Mouse (Mus musculus): ENCODE data around the gene Plppr3. TPM values are rescaled to one million over a fixed set of nuclear protein-coding genes. Genes with fewer than 3 reads are reported as not detected.
A peak's percentile ranks its signal among the peaks of the same experiment; 100 is the strongest.

Gene Plppr3
- polyA plus RNA-seq, 1 experiment, result 5.4 TPM

DNA sequence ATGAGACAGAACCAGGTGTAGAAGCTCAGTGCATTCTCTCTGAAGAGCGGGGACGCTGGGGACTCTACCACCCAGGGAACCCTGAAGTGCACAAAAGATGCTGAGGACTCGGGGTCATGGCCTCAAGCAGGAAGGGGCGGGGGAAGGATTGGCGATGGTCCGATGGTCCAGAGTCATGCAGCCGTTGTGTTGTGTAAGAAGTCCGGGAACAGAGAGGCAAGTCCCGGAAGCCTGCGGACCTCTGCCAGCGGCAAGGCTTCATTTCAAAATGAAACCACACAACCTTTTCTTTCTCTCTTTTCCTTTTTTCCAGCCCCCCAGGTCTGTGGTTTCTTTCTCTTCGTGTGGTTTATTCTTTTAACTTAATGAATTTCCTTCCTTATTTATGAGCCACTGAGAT, 3.3 kb upstream of the Plppr3 start:
- no peak overlapping the region for H3K4me3 ChIP-seq
- H3ac ChIP-seq (ENCODE audit: control insufficient read depth, insufficient read length), result no peak overlapping the region
- no peaks in the 10 kb centered on the region for H3K27me3 ChIP-seq (ENCODE audit: control insufficient read depth, insufficient read depth, insufficient read length)
- H3K79me2 ChIP-seq (ENCODE audit: control insufficient read depth, insufficient read depth), result no peaks in the 10 kb centered on the region
- no peaks in the 10 kb centered on the region for H3K36me3 ChIP-seq (ENCODE audit: control insufficient read depth, insufficient read depth)
- TF ChIP-seq TCF3 (IDR thresholded peaks at IDR 0.05; ENCODE audit: insufficient read length, low read depth), result no peak
- TF ChIP-seq REST (IDR thresholded peaks at IDR 0.05; ENCODE audit: insufficient read depth, insufficient read length), result no peak
- TF ChIP-seq POLR2A (IDR thresholded peaks at IDR 0.05; ENCODE audit: insufficient read length, low read depth), result no peak
- no peak for TF ChIP-seq USF1 (IDR thresholded peaks at IDR 0.05; ENCODE audit: low read depth)
- no peak for TF ChIP-seq CEBPB (IDR thresholded peaks at IDR 0.05; ENCODE audit: insufficient read depth, poor library complexity, severe bottlenecking)
- TF ChIP-seq MYOG (IDR thresholded peaks at IDR 0.05; ENCODE audit: control insufficient read depth in 1 of 3, insufficient read depth in 1 of 3, insufficient read length in 2 of 3, low read depth in 2 of 3), result no peak
- TF ChIP-seq TCF12 (IDR thresholded peaks at IDR 0.05; ENCODE audit: insufficient read depth, poor library complexity, severe bottlenecking), result no peak
- TF ChIP-seq E2F4 (IDR thresholded peaks at IDR 0.05; ENCODE audit: insufficient read depth), result no peak
- TF ChIP-seq SRF (IDR thresholded peaks at IDR 0.05; ENCODE audit: control insufficient read depth, insufficient read length, low read depth), result no peak
- TF ChIP-seq MYOD1 (IDR thresholded peaks at IDR 0.05; ENCODE audit: control insufficient read depth in 1 of 3, insufficient read length in 2 of 3, low read depth in 2 of 3), result no peak
- TF ChIP-seq MAX (IDR thresholded peaks at IDR 0.05; ENCODE audit: low read depth), result no peak
- no peak for TF ChIP-seq POLR2AphosphoS2 (IDR thresholded peaks at IDR 0.05; ENCODE audit: insufficient read length, low read depth)
- no peak overlapping the region for H3K4me2 ChIP-seq (ENCODE audit: low read depth)

DNA sequence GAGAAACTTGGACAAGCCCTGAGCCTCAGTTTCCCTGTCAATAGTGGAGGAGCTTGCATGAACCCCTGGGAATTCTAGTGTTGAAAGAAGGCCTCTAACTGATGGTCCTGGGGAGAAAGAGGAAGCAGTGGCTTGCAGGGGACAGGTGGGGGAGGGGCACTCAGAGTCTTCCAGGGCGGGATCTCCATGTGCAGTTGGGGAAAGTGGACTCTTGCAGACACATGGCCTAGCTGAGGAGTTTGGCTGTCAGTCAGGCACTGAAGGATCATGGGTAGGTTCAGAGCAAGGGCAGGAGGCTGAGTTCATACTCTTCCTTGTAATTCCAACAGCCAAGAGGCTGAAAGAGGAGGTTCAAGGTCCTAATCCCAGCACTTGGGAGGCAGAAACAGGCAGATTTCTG, 2.7 kb upstream of the Plppr3 start:
- no peaks in the 10 kb centered on the region for H3K36me3 ChIP-seq (ENCODE audit: control insufficient read depth, insufficient read depth)
- no peak overlapping the region for H3K4me2 ChIP-seq (ENCODE audit: low read depth)
- H3ac ChIP-seq (ENCODE audit: control insufficient read depth, insufficient read length), result no peak overlapping the region
- no peak overlapping the region for H3K4me3 ChIP-seq
- H3K27me3 ChIP-seq (ENCODE audit: control insufficient read depth, insufficient read depth, insufficient read length), result no peaks in the 10 kb centered on the region
- H3K79me2 ChIP-seq (ENCODE audit: control insufficient read depth, insufficient read depth), result no peaks in the 10 kb centered on the region
- TF ChIP-seq TCF3 (IDR thresholded peaks at IDR 0.05; ENCODE audit: insufficient read length, low read depth) (no peak), CEBPB (IDR thresholded peaks at IDR 0.05; ENCODE audit: insufficient read depth, poor library complexity, severe bottlenecking) (no peak), MAX (IDR thresholded peaks at IDR 0.05; ENCODE audit: low read depth) (no peak), E2F4 (IDR thresholded peaks at IDR 0.05; ENCODE audit: insufficient read depth) (no peak), SRF (IDR thresholded peaks at IDR 0.05; ENCODE audit: control insufficient read depth, insufficient read length, low read depth) (no peak), USF1 (IDR thresholded peaks at IDR 0.05; ENCODE audit: low read depth) (no peak), POLR2AphosphoS2 (IDR thresholded peaks at IDR 0.05; ENCODE audit: insufficient read length, low read depth) (no peak), MYOG (IDR thresholded peaks at IDR 0.05; ENCODE audit: control insufficient read depth in 1 of 3, insufficient read depth in 1 of 3, insufficient read length in 2 of 3, low read depth in 2 of 3) (no peak), MYOD1 (IDR thresholded peaks at IDR 0.05; ENCODE audit: control insufficient read depth in 1 of 3, insufficient read length in 2 of 3, low read depth in 2 of 3) (no peak), POLR2A (IDR thresholded peaks at IDR 0.05; ENCODE audit: insufficient read length, low read depth) (no peak), TCF12 (IDR thresholded peaks at IDR 0.05; ENCODE audit: insufficient read depth, poor library complexity, severe bottlenecking) (no peak), REST (IDR thresholded peaks at IDR 0.05; ENCODE audit: insufficient read depth, insufficient read length) (no peak)

DNA sequence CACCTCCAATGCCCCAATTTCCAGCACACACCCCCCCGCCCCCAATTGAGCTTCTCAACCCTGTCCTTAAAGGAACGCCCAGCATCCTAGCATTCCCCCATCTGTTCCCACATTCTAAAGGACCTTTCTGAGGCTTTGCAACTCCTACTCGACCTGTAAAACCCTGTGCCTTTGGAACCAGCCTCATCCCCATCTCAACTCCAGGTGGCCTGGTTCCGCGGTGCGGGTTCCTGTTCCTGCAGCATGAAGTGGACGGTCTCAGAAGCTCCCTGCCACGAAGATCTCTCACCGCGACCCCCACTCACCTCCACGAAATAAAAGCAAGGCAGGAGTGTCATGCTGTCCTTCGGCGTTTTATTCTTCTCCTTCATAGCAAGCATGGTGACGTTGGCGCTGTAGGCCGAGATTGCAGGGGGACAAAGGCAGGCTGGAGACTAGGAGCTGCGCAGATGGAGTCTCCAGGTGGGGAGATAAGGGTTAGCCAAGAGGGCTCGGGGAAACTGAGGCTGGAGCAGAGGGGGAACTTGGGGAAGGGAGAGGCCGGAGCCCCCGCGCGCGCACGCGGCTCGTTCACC, 632 bp downstream of the Plppr3 start:
- no peaks in the 10 kb centered on the region for H3K79me2 ChIP-seq (ENCODE audit: control insufficient read depth, insufficient read depth)
- peak overlapping the region; percentile 12 for H3K4me3 ChIP-seq
- TF ChIP-seq SRF (IDR thresholded peaks at IDR 0.05; ENCODE audit: control insufficient read depth, insufficient read length, low read depth) (no peak), POLR2A (IDR thresholded peaks at IDR 0.05; ENCODE audit: insufficient read length, low read depth) (no peak), CEBPB (IDR thresholded peaks at IDR 0.05; ENCODE audit: insufficient read depth, poor library complexity, severe bottlenecking) (no peak), TCF3 (IDR thresholded peaks at IDR 0.05; ENCODE audit: insufficient read length, low read depth) (no peak), REST (IDR thresholded peaks at IDR 0.05; ENCODE audit: insufficient read depth, insufficient read length) (no peak), MYOG (IDR thresholded peaks at IDR 0.05; ENCODE audit: control insufficient read depth in 1 of 3, insufficient read depth in 1 of 3, insufficient read length in 2 of 3, low read depth in 2 of 3) (no peak), USF1 (IDR thresholded peaks at IDR 0.05; ENCODE audit: low read depth) (no peak), MYOD1 (IDR thresholded peaks at IDR 0.05; ENCODE audit: control insufficient read depth in 1 of 3, insufficient read length in 2 of 3, low read depth in 2 of 3) (no peak), TCF12 (IDR thresholded peaks at IDR 0.05; ENCODE audit: insufficient read depth, poor library complexity, severe bottlenecking) (no peak), E2F4 (IDR thresholded peaks at IDR 0.05; ENCODE audit: insufficient read depth) (no peak), POLR2AphosphoS2 (IDR thresholded peaks at IDR 0.05; ENCODE audit: insufficient read length, low read depth) (no peak), MAX (IDR thresholded peaks at IDR 0.05; ENCODE audit: low read depth) (no peak)
- H3K27me3 ChIP-seq (ENCODE audit: control insufficient read depth, insufficient read depth, insufficient read length), result no peaks in the 10 kb centered on the region
- H3K36me3 ChIP-seq (ENCODE audit: control insufficient read depth, insufficient read depth), result no peaks in the 10 kb centered on the region
- peak overlapping the region; percentile 1 for H3ac ChIP-seq (ENCODE audit: control insufficient read depth, insufficient read length)
- H3K4me2 ChIP-seq (ENCODE audit: low read depth), result peak overlapping the region; percentile 92

DNA sequence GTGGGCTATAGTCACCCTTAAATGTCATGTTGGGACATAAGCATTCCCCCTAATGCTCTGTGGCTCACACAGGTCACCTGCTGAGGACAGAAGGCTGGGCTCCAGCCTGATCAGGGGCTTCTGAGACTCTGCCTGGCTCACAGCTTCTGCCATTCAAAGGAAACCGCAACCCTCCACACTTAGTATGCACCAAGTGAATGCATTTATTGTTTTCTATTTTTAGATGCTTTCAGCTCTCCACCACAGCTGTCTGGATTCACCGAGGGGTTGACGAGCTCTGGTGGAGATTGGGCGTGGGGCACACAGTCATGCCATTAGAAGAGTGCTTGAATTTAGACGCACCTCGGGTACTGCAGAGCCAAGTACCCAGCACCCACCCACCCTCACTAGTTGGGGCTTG, 1.1 kb downstream of the Plppr3 start:
- no peaks in the 10 kb centered on the region for H3K36me3 ChIP-seq (ENCODE audit: control insufficient read depth, insufficient read depth)
- peak overlapping the region; percentile 12 for H3K4me3 ChIP-seq
- H3K4me2 ChIP-seq (ENCODE audit: low read depth), result peak overlapping the region; percentile 92
- no peak for TF ChIP-seq TCF3 (IDR thresholded peaks at IDR 0.05; ENCODE audit: insufficient read length, low read depth)
- TF ChIP-seq MYOD1 (IDR thresholded peaks at IDR 0.05; ENCODE audit: control insufficient read depth in 1 of 3, insufficient read length in 2 of 3, low read depth in 2 of 3), result peak in 1 of 3 experiments; percentile 17
- peak in 1 of 3 experiments; percentile 34 for TF ChIP-seq MYOG (IDR thresholded peaks at IDR 0.05; ENCODE audit: control insufficient read depth in 1 of 3, insufficient read depth in 1 of 3, insufficient read length in 2 of 3, low read depth in 2 of 3)
- no peak overlapping the region for H3ac ChIP-seq (ENCODE audit: control insufficient read depth, insufficient read length)
- H3K79me2 ChIP-seq (ENCODE audit: control insufficient read depth, insufficient read depth), result no peaks in the 10 kb centered on the region
- no peaks in the 10 kb centered on the region for H3K27me3 ChIP-seq (ENCODE audit: control insufficient read depth, insufficient read depth, insufficient read length)

Measured in myocyte (in vitro differentiated cells).